Mouse (Mus musculus): ENCODE data around the gene Rad50.

DNA sequence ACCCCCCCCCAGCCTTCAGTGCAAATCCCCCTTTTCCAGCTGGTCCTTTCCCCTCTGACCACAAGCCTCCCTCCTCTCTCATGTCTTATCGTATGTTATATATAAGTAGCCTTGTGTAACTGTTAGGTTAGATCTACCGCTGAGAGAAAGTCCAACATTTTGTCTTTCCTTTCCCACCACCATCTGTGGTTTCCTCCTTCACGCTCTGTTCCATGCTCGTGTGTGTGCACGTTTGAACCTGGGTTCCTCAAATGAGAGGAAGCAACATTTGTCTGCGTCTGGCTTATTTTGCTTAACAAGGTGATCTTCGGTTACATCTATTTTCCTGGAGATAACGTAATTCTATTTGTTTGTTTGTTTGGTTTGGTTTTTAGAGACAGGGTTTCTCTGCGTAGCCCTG lies 40.9 kb upstream of the Rad50 start:
- no peak for TF ChIP-seq CTCF (IDR thresholded peaks at IDR 0.05; ENCODE audit: low read depth)
- no peak for TF ChIP-seq EP300 (optimal IDR thresholded peaks at IDR 0.05)

All from stomach, postnatal 0 days (tissue).